Mouse (Mus musculus): ENCODE measurements around the gene 2010111I01Rik.

- TF ChIP-seq CTCF (IDR thresholded peaks at IDR 0.05) (no peak), POLR2A (IDR thresholded peaks at IDR 0.05; ENCODE audit: insufficient read depth, low read depth, low read length) (no peak)
These were observed 68.7 kb downstream of the 2010111I01Rik start for GRCm38 (mm10) chr13:63033364-63033763.

Measured in heart, adult 2 months (tissue).